Mouse (Mus musculus) heart, adult 8-10 months (tissue): ENCODE results near the gene Clcn6. TPM values are rescaled to one million over a fixed set of nuclear protein-coding genes. Genes with fewer than 3 reads are reported as not detected.
A peak's percentile ranks its signal among the peaks of the same experiment; 100 is the strongest.

Experiments
- DNase-seq: peaks from one replicate; pipeline ENCODE4 v3.0.0; 2022; ENCODE audit warnings: low spot score
- total RNA-seq, 4 experiments: library from RNA; stranded (reverse); gene quantifications; 2 replicates each; pipeline ENCODE4 v1.2.4; 2022

The Clcn6 gene
- total RNA-seq, 4 experiments from 2014 or later = 7.1 to 9.8 (median 8.9) TPM

DNA sequence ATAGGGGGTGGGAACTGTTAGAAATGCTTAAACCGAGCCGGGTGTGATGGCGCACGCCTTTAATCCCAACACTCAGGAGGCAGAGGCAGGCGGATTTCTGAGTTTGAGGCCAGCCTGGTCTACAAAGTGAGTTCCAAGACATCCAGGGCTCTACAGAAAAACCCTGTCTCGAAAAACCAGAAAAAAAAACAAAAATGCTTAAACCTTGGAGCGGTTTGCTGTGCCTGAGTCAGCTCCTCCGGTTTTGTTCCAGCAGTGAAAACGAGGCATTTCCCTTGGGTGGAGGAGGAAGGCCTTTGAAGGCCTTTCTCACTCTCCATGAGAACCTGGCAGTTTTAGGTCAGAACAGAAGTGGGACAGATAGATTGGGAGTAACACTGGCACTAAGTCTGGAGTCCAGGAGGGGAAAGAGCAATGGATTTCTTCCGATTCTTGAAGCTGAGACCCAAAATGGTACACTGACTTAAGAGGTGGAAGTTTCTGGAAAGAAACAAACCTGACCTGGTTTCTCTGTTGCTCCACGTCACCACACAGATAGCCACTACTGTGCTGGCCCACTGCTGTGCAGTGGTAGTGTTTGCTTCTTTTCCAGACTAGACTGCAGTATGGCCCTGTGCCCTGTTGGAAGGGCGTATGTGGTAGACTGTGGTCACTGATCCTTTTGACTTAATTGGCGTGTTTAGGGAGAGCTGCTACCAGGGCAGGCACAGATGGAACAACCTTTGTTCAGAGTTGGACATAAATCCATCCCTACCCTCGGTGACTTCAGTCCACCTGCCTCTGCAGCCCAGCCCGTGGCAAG is 1.6 kb upstream of the Clcn6 start:
- DNase-seq = peak; percentile 46

DNA sequence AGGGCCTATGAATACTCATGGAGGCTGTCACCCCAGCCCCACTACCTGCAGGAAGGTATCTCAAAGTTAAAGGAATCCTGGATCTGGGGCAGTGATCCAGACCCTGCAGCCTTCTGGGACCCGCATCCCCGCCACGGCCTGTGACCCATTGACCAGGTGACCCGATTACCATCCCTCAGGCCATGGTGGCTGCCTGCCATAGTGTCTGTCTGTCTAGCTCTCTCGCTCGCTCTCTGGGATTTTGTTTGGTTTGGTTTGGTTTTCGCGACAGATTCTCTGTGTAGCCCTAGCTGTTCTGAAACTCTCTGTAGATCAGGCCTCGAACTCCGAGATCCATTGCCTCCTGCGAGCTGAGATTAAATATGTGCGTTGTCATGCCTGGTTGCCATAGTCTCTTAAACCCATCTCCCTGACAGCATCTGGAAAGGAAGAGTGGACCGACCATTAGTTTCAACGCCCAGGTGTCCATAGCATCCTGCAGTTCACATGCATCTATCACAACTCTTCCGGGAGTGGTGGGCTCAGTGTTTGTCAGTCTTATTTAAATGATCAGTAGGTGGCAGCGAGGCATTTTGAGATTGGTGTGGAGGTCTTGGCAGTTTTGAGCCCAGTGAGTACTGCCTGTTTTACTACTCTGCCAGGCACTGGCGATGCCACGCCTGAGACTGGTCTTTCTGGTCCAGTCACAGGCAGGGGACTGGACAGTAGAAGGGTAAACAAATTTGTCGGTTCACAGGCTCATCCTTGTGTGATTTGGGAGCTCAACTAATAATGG is 820 bp upstream of the Clcn6 start:
- no peak for DNase-seq

GRCm38 (mm10) chr4:148038079-148038599 is 482 bp downstream of the Clcn6 start:
- DNase-seq = no peak

DNA sequence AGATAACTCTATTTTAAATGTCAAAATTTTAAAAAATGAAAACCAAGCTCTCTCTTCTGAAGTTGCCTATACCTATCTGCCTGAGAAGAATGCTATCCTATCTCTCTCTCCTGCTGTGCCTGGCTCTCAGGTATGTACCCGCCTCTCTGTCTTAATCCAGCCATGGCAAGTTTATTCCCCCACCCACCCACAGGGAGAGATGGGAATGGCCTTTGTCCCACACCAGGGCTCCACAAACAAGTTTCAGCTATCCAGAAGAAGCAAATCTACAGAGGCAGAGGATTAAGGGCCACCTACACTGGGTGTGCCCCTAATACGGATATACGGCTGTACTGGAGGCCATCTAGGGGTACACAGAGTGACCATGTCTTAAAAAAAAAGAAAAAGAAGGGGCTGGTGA is 3.2 kb downstream of the Clcn6 start:
- no peak for DNase-seq

DNA sequence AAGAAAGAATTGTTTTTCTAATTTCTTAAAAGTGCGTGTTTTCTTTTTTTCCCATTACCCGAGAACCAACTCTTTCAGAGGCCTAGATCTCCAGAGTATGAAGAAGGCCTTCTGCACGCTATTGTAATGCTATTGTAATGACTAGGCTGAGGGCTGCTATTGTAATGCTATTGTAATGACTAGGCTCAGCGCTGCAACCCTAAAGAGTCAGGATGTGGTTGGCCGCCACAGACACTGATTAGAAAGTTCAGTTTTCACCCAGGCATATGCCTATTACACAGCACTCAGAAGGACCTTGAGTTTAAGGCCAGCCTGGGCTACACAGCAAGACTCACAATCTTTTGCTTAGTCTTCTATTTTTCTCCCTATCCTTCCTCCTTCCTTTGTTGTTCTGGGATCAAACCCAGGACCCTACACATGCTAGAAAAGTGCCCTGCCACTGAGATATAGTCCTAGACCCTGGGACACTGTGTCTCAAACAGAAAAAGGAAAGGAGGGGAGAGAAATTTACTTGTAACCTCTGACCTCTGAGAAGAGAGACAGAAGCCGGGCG is 4.7 kb downstream of the Clcn6 start:
- DNase-seq = no peak

GRCm38 (mm10) chr4:148030506-148030905 is 8.1 kb downstream of the Clcn6 start:
- DNase-seq = no peak

DNA sequence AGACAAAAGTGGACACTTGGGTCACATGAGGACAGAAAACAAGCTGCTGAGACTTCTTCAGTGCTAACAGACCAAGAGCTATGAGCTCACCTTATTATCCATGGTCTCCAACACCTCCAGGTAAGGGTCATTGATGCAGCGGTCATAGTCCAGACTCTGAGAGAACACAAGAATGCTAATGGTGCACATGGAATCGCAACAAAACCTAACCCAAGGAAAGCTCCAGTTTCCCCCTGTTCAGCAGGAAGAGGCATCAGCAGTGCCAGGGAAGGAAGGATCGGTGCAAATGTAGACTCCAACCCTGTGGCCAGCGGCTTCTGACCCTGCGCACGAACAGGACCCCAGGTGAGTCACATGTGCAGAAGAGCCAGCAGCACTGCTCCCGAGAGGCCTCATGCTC is 9.3 kb downstream of the Clcn6 start:
- no peak for DNase-seq

DNA sequence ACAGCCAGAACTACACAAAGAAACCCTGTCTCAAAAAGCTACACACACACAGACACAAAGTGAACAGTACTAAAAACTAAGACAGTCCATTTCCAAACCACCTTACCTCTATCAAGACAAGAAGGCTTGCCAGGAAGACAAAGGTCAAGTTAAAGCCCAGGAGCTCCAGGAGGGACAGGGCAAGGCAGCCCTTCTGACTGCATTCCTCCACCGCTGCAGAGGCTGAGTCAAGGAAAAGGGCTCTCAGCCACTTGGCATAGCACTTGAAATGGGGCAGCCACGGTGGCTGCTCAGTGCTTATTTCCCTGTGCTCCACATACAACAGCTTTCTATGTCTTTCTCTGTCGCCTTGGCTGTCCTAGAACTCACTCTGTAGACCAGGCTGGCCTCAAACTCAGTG is 14.6 kb downstream of the Clcn6 start:
- no peak for DNase-seq

DNA sequence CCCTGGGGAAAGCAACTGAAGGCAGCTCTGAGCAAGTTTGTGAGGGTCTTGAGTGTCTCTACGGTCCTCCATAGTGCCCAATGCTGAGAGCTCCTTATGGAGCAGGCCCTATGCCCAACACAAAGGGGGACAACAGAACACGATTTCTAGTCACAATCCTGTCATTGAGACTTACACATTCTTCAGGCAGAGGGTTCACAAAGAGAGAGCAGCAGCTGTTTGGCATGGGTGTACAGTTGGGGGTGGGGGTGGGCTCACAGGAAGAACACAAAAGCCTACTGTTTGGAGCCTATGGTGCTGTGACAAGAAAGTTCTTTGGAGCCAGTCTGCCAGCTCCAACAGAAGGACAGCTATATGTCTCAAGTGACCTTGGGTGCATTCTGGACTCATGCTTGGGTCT is 20.2 kb downstream of the Clcn6 start:
- no peak for DNase-seq

DNA sequence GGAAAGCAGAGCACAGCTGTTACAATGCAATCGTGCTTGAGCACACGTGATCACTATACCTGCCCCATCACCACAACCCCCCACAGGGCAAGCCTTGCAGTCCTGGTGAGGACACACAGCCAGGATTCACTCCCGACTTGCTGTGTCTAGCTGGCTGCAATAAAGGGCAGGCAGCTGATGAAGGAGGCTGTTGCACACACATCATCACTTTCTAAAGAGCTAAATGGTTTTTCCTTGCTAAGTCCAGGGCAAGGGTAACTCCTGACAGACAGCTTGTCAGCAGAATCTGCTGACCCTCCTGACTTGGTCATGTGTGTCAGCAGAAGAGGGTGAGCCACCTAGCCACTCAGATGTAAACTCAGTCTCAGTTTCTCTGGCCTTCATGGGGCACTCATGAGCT is 21.6 kb downstream of the Clcn6 start:
- DNase-seq = no peak

GRCm38 (mm10) chr4:148015418-148015817 is 23.2 kb downstream of the Clcn6 start:
- no peak for DNase-seq

GRCm38 (mm10) chr4:148012216-148012615 is 26.4 kb downstream of the Clcn6 start:
- no peak for DNase-seq

DNA sequence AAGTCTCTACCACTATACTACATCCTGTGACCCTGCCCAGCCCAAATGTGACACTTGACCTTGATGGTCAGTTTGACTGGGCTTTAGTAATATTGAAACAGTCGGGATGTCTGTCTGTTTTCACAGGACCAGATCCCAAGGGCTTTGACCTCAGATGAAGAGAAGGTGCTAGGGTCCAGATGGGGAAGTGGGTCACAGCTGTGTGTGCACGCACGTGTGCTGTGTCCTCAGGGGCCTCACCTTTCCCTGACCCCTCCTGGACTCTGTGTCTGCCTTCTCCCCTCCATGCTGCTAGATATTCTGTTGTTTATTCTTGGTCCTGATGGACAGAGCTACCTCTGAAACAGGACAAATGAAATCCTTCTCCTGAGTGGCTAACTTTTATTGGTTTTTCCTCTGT is 27.3 kb downstream of the Clcn6 start:
- no peak for DNase-seq

GRCm38 (mm10) chr4:148009641-148010040 is 29.0 kb downstream of the Clcn6 start:
- no peak for DNase-seq

GRCm38 (mm10) chr4:148008412-148008811 is 30.2 kb downstream of the Clcn6 start:
- peak; percentile 44 for DNase-seq

GRCm38 (mm10) chr4:148004361-148004760 is 34.3 kb downstream of the Clcn6 start:
- DNase-seq = peak; percentile 20

- no peak for DNase-seq
These were observed 36.8 kb downstream of the Clcn6 start for GRCm38 (mm10) chr4:148001866-148002265.

- DNase-seq = no peak
These were observed 37.4 kb downstream of the Clcn6 start for GRCm38 (mm10) chr4:148001013-148001789.

DNA sequence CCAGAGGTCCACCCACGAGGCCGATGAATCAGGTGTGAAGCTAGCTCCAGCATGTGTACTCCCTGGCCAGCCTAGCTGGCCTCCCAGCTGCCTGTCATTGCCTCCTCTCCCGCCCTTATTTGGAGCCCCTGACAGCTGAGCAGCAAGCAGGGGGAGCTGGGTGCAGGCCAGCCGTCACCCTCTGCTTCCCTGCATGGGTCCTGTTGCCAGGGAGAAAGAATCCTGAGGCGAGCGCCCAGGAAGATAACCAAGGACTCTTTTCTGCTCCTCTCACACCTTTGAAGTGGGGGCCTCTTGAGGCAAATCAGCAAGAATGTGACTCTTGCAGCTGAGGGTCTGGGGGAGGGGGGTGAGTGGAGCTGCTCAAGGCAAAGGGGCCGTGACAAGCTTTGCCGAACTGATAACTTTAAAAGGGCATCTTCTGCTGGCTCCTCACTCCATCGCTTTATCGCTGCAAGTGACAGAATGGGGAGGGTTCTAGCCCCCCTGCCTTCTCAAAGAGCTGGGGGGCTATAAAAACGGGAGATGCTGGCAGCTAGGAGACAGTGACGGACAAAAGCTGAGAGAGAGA is 38.3 kb downstream of the Clcn6 start, which contains the start of gene Nppa:
Nppa (plus strand) TSS at position 521 of the 571 bp plus-strand sequence.
- no peak for DNase-seq

- no peak for DNase-seq
These were observed 43.3 kb downstream of the Clcn6 start for GRCm38 (mm10) chr4:147995311-147995710.

- DNase-seq = no peak
These were observed 45.0 kb downstream of the Clcn6 start for GRCm38 (mm10) chr4:147993571-147994095.
